Mouse (Mus musculus) myocyte (in vitro differentiated cells): ENCODE measurements around the gene Cnr1. TPM values are rescaled to one million over a fixed set of nuclear protein-coding genes. Genes with fewer than 3 reads are reported as not detected.

Source experiments
- H3K27me3 ChIP-seq: one replicate; pipeline ENCODE4 v1.6.1; 2011; ENCODE audit not compliant: control insufficient read depth, insufficient read depth, insufficient read length
- H3K36me3 ChIP-seq: one replicate; pipeline ENCODE4 v1.6.1; 2011; ENCODE audit not compliant: control insufficient read depth, insufficient read depth
- H3K4me2 ChIP-seq: one replicate; pipeline ENCODE4 v1.6.1; 2011; ENCODE audit warnings: low read depth, control low read depth
- H3K4me3 ChIP-seq: one replicate; pipeline ENCODE4 v1.5.1; 2011; ENCODE audit warnings: mild to moderate bottlenecking, control low read depth, moderate library complexity
- H3K79me2 ChIP-seq: one replicate; pipeline ENCODE4 v1.6.1; 2011; ENCODE audit not compliant: control insufficient read depth, insufficient read depth
- H3ac ChIP-seq: one replicate; pipeline ENCODE4 v1.6.1; 2011; ENCODE audit not compliant: control insufficient read depth, insufficient read length
- CEBPB ChIP-seq: IDR thresholded peaks from 2 replicates; pipeline ENCODE4 v1.6.1; 2011; ENCODE audit warnings: mild to moderate bottlenecking, moderate library complexity; ENCODE audit not compliant: poor library complexity, insufficient read depth, severe bottlenecking
- E2F4 ChIP-seq: IDR thresholded peaks from one replicate; pipeline ENCODE4 v1.6.1; 2011; ENCODE audit warnings: mild to moderate bottlenecking, control low read depth, moderate library complexity; ENCODE audit not compliant: insufficient read depth
- MAX ChIP-seq: IDR thresholded peaks from one replicate; pipeline ENCODE4 v1.6.1; 2011; ENCODE audit warnings: low read depth, mild to moderate bottlenecking, control low read depth
- MYOD1 ChIP-seq, 3 experiments: IDR thresholded peaks; one replicate each; pipeline ENCODE4 v1.6.1; 2011; ENCODE audit warnings: control low read depth in 2 of 3, low read depth in 2 of 3, mild to moderate bottlenecking in 2 of 3, moderate library complexity in 1 of 3; ENCODE audit not compliant: insufficient read length in 2 of 3, control insufficient read depth in 1 of 3
- MYOG ChIP-seq, 3 experiments: IDR thresholded peaks; one replicate each; pipeline ENCODE4 v1.6.1; 2011; ENCODE audit warnings: control low read depth in 2 of 3, low read depth in 2 of 3, mild to moderate bottlenecking in 2 of 3; ENCODE audit not compliant: insufficient read length in 2 of 3, control insufficient read depth in 1 of 3, insufficient read depth in 1 of 3
- POLR2A ChIP-seq: IDR thresholded peaks from one replicate; pipeline ENCODE4 v1.6.1; 2011; ENCODE audit warnings: low read depth, mild to moderate bottlenecking, control low read depth, moderate library complexity; ENCODE audit not compliant: insufficient read length
- POLR2AphosphoS2 ChIP-seq: IDR thresholded peaks from one replicate; pipeline ENCODE4 v1.6.1; 2011; ENCODE audit warnings: low read depth, control low read depth; ENCODE audit not compliant: insufficient read length
- REST ChIP-seq: IDR thresholded peaks from one replicate; pipeline ENCODE4 v1.6.1; 2011; ENCODE audit warnings: mild to moderate bottlenecking, control low read depth, moderate library complexity; ENCODE audit not compliant: insufficient read depth, insufficient read length
- SRF ChIP-seq: IDR thresholded peaks from one replicate; pipeline ENCODE4 v1.6.1; 2011; ENCODE audit warnings: low read depth; ENCODE audit not compliant: control insufficient read depth, insufficient read length
- TCF12 ChIP-seq: IDR thresholded peaks from one replicate; pipeline ENCODE4 v1.6.1; 2011; ENCODE audit warnings: mild to moderate bottlenecking, control low read depth; ENCODE audit not compliant: poor library complexity, insufficient read depth, severe bottlenecking
- TCF3 ChIP-seq: IDR thresholded peaks from one replicate; pipeline ENCODE4 v1.6.1; 2011; ENCODE audit warnings: low read depth, control low read depth; ENCODE audit not compliant: insufficient read length
- USF1 ChIP-seq: IDR thresholded peaks from one replicate; pipeline ENCODE4 v1.6.1; 2011; ENCODE audit warnings: low read depth, mild to moderate bottlenecking, control low read depth, moderate library complexity
- polyA plus RNA-seq: library from polyadenylated mRNA; unstranded; fragments of >200 nt; fragmentation: generic; extraction: Trizol; gene quantifications from one replicate; pipeline ENCODE4 v1.2.1, GENCODE M21; 2012; ENCODE audit warnings: missing spikeins

Gene Cnr1
- polyA plus RNA-seq, 1 experiment, result 1.9 TPM

DNA sequence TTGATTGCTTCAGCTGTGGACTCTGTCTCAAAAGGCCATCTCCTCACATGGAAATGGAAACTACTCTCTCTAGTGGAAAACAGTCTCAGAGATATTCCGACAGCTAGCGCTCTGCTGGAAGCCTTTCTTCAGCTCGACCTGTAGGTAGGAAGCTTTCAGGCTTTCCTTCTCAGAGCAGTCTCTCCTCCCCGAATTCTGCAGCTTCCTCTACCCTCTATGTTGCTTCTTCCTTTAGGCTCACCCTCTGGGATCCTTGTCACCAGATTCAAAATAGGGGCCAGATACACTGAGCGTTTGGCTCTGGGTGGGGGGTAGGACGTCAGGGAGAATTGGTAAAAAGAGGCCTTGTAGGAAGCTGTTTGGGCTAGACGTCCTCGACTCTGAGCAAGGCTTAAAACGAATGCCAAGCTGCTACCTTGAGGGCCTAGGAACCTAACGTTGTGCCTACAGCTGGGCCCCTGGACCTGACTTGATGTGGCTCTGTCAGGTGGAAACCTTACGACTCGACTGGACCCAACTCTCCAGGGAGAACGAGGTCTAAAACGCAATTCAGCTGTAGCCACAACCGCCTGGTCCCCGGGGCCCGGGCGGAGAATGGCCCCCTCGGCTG, 1.1 kb upstream of the Cnr1 start:
- TF ChIP-seq E2F4, result no peak
- no peak for TF ChIP-seq TCF3
- TF ChIP-seq USF1, result no peak
- no peak for TF ChIP-seq REST
- no peak for TF ChIP-seq MYOG (IDR thresholded peaks at IDR 0.05; ENCODE audit: control insufficient read depth in 1 of 3, insufficient read depth in 1 of 3, insufficient read length in 2 of 3, low read depth in 2 of 3)
- H3K4me3 ChIP-seq, result peak overlapping the region; percentile 37
- H3K27me3 ChIP-seq, result no peaks in the 10 kb centered on the region
- H3ac ChIP-seq, result peak overlapping the region; percentile 47
- peak overlapping the region; percentile 66 for H3K4me2 ChIP-seq
- no peaks in the 10 kb centered on the region for H3K79me2 ChIP-seq
- H3K36me3 ChIP-seq, result no peaks in the 10 kb centered on the region

- no peaks in the 10 kb centered on the region for H3K79me2 ChIP-seq
- no peaks in the 10 kb centered on the region for H3K36me3 ChIP-seq
- peak overlapping the region; percentile 66 for H3K4me2 ChIP-seq
- peak overlapping the region; percentile 37 for H3K4me3 ChIP-seq
- peak overlapping the region; percentile 47 for H3ac ChIP-seq
- no peaks in the 10 kb centered on the region for H3K27me3 ChIP-seq
- no peak for TF ChIP-seq TCF3
- TF ChIP-seq MYOD1 (IDR thresholded peaks at IDR 0.05; ENCODE audit: control insufficient read depth in 1 of 3, insufficient read length in 2 of 3, low read depth in 2 of 3), result no peak
- no peak for TF ChIP-seq MYOG (IDR thresholded peaks at IDR 0.05; ENCODE audit: control insufficient read depth in 1 of 3, insufficient read depth in 1 of 3, insufficient read length in 2 of 3, low read depth in 2 of 3)
- TF ChIP-seq SRF, result no peak
- TF ChIP-seq MAX, result no peak
- no peak for TF ChIP-seq POLR2A
- TF ChIP-seq REST, result no peak
- TF ChIP-seq POLR2AphosphoS2, result no peak
- no peak for TF ChIP-seq E2F4
- no peak for TF ChIP-seq TCF12
- no peak for TF ChIP-seq USF1
- TF ChIP-seq CEBPB, result no peak
Measured at GRCm38 (mm10) chr4:33923761-33924233, 596 bp upstream of the Cnr1 start.

DNA sequence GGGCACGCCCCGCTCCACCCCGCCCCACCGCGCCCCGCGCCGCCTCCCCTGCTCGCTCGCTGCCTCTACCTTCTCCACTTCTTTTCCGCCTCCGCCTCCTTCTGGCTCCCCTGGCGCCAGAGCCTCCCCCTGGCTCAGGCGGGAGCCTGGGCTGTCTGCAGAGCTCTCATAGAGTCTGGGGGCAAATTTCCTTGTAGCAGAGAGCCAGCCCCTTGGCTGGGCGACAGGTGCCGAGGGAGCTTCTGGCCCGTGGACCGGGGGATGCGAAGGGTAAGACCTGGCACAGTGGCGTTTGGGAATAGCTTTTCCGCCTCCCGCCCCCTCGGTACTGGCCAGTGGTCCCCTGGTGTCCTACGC, 474 bp downstream of the Cnr1 start:
- H3K4me3 ChIP-seq, result peak overlapping the region; percentile 37
- peak overlapping the region; percentile 47 for H3ac ChIP-seq
- H3K36me3 ChIP-seq, result no peaks in the 10 kb centered on the region
- no peaks in the 10 kb centered on the region for H3K79me2 ChIP-seq
- H3K4me2 ChIP-seq, result peak overlapping the region; percentile 84
- no peaks in the 10 kb centered on the region for H3K27me3 ChIP-seq
- TF ChIP-seq MYOG (IDR thresholded peaks at IDR 0.05; ENCODE audit: control insufficient read depth in 1 of 3, insufficient read depth in 1 of 3, insufficient read length in 2 of 3, low read depth in 2 of 3) (no peak), TCF3 (no peak), POLR2AphosphoS2 (no peak), MAX (no peak), TCF12 (no peak)

GRCm38 (mm10) chr4:33925489-33925888, 1.1 kb downstream of the Cnr1 start:
- Histone ChIP-seq H3K27me3 (no peaks in the 10 kb centered on the region), H3K4me2 (peak overlapping the region; percentile 84), H3ac (no peak overlapping the region), H3K4me3 (peak overlapping the region; percentile 37), H3K79me2 (no peaks in the 10 kb centered on the region), H3K36me3 (no peaks in the 10 kb centered on the region)
- TF ChIP-seq USF1, result no peak
- TF ChIP-seq TCF3, result no peak
- no peak for TF ChIP-seq POLR2A
- TF ChIP-seq CEBPB, result no peak
- TF ChIP-seq SRF, result no peak
- no peak for TF ChIP-seq MYOG (IDR thresholded peaks at IDR 0.05; ENCODE audit: control insufficient read depth in 1 of 3, insufficient read depth in 1 of 3, insufficient read length in 2 of 3, low read depth in 2 of 3)
- TF ChIP-seq REST, result no peak
- no peak for TF ChIP-seq POLR2AphosphoS2

DNA sequence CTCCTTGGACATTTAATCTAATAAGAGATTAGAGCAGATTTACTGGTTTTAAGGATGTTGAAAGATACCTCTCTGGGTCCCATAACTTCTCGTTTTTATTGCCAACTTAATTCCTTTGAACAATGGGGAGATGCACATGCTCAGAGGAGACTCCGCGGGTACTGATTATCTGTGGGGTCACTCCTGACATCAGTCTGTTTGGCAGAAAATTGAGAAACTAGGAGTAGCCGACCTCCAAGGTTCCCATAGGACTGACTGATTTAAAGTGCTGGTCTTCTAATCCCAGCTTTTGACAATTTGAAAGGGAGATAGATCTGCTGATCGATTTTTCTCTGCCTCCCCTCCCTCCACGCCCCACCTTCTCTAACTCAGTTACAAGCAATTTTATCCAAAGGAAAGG, 1.6 kb downstream of the Cnr1 start:
- H3K79me2 ChIP-seq, result no peaks in the 10 kb centered on the region
- peak overlapping the region; percentile 37 for H3K4me3 ChIP-seq
- no peak overlapping the region for H3ac ChIP-seq
- no peaks in the 10 kb centered on the region for H3K27me3 ChIP-seq
- H3K4me2 ChIP-seq, result peak overlapping the region; percentile 84
- H3K36me3 ChIP-seq, result no peaks in the 10 kb centered on the region
- TF ChIP-seq CEBPB (no peak), REST (no peak), TCF12 (no peak), USF1 (no peak), POLR2AphosphoS2 (no peak), MYOD1 (IDR thresholded peaks at IDR 0.05; ENCODE audit: control insufficient read depth in 1 of 3, insufficient read length in 2 of 3, low read depth in 2 of 3) (no peak)
